Mouse (Mus musculus) stomach, postnatal 0 days (tissue): Measurements from ENCODE around the gene Rtkn2.

Experiments used
- CTCF ChIP-seq: IDR thresholded peaks from 2 replicates; pipeline ENCODE4 v1.5.1; 2016; ENCODE audit warnings: antibody characterized with exemption, low read depth, mild to moderate bottlenecking, moderate library complexity
- EP300 ChIP-seq: optimal IDR thresholded peaks from 2 replicates; pipeline ENCODE3; 2016; ENCODE audit warnings: antibody characterized with exemption

- TF ChIP-seq EP300 (no peak), CTCF (no peak)
Observed at GRCm38 (mm10) chr10:68009301-68009700, 29.9 kb downstream of the Rtkn2 start.
